Mouse (Mus musculus) layer of hippocampus, postnatal 10 days (tissue): ENCODE results near the gene Olfr1367. TPM values are rescaled to one million over a fixed set of nuclear protein-coding genes. Genes with fewer than 3 reads are reported as not detected.

Source experiments
- DNase-seq, 2 experiments: peaks; one replicate each; pipeline ENCODE4 v3.0.0; 2021; ENCODE audit warnings: low spot score in 2 of 2
- long read RNA-seq: library from polyadenylated mRNA; stranded (forward); transcript quantifications from one replicate; pipeline ENCODE4 v2.0.0, GENCODE M21; 2023
- total RNA-seq, 2 experiments: library from RNA; stranded (reverse); gene quantifications; 2 replicates each; pipeline ENCODE4 v1.2.3; 2021

Olfr1367 gene
- total RNA-seq, result not detected
- long read RNA-seq, result 0 reads

DNA sequence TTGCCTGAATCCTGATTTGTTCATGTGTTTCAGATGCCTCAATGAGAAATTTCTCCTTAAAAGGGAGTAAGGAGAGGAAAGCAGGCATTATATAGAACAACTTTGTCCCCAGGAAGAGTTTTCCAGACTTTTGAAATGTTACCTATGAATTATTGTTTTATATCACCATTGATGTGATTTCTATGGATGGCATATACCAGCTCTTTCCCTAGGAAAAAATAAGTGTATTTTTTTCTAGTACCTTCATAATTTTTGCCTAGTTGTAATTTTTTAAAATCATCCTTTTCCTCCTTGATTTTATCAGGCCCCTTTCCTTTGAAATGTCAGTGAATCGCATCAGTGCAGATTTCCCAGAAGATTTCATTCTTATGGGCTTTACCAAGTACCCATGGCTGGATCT lies at the start of gene Olfr1367:
Gene Olfr1367, plus strand, starts transcription at position 301 of the 400 bp plus-strand sequence.
- no peak for DNase-seq

GRCm38 (mm10) chr13:21298557-21298956 lies 48.2 kb upstream of the Olfr1367 start:
- DNase-seq, result no peak

DNA sequence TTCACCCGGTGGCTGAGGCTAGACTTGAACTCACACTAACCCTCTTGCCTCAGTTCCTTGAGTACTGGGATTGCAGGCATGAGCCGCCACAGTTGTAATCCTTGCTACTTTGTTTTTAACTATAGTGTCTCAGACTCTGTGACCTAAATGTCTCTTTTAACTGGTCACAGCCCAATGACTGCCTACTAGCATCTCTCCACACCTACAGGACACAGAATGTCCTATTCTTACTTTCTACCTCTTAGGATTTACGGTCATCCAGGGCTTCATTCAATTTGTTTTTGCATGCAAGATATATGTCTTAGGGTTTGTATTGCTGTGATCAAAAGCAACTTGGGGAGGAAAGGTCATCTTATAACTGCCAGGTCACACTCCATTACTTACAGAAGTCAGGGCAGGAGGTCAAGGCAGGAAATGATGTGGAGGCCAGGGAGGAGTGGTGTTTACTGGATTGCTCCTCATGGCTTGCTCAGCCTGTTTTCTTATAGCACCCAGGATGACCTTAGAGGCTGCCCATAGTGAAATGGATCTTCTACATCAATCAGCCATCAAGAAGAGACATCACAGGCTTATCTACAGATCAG lies 42.1 kb upstream of the Olfr1367 start:
- no peak for DNase-seq

DNA sequence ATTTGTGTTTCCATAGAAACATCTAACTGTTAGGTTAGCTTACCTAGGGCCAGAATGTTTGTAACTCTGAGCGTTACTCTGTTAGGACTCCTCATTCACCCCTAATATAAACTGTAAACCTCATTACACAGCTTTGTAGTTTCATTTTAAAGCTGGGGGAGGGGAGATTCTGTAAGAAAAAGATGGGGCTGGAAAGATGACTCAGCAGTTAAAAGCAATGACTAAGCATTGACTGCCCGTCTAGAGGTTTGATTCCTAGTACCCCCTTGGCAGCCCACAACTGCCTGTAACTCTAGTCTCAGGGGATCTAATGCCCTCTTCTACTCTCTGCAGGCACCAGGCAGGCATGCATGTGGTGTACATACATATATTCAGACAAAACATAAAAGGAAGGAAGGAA lies 36.9 kb upstream of the Olfr1367 start:
- no peak for DNase-seq

DNA sequence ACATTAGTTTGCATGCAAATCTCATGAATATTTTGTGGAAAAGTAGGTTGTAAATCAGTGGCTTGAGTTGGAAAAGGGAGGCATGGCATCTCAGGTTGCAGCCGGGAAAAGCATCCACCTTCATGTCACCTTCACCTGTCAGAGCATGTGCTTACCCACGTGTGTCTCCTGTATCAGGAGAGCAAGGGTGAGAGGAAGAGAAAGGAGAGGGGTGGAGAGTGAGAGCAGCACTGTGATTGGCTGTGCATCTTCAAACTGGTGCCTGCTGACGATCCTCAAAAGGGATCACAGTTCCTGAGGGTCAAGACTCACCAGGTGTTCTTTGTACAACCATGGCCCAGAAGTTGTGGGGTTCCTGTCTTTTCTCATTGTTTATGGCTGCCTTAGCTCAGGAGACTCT lies 34.8 kb upstream of the Olfr1367 start, which contains the start of gene Gpx6:
Gene Gpx6, plus strand, starts transcription at position 200 of the 400 bp plus-strand sequence.
- no peak for DNase-seq

DNA sequence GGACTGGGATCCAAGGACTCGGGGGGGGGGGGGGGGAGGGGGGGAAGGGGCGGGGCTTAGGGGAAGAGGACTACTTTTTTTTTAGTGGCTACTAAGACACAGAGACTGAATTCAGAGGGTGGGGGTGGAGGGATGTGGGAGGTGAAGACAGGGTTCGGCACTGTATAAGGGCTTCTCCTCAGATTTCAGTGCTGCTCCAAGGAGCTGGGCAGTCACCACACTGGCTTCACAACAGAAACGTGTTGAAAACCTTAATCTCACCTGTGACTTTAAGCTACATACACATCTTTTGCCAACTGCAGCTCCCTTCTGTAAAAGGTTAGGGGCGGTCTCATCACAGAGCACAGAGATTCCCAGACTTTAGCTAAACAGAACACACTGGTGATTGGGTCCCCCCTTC lies 33.9 kb upstream of the Olfr1367 start:
- DNase-seq, result no peak

GRCm38 (mm10) chr13:21313903-21314302 lies 32.8 kb upstream of the Olfr1367 start:
- no peak for DNase-seq

GRCm38 (mm10) chr13:21320262-21320661 lies 26.4 kb upstream of the Olfr1367 start:
- DNase-seq, result no peak

- peak; percentile 6 to 18 for DNase-seq
Observed at GRCm38 (mm10) chr13:21321890-21322494, 24.7 kb upstream of the Olfr1367 start.

DNA sequence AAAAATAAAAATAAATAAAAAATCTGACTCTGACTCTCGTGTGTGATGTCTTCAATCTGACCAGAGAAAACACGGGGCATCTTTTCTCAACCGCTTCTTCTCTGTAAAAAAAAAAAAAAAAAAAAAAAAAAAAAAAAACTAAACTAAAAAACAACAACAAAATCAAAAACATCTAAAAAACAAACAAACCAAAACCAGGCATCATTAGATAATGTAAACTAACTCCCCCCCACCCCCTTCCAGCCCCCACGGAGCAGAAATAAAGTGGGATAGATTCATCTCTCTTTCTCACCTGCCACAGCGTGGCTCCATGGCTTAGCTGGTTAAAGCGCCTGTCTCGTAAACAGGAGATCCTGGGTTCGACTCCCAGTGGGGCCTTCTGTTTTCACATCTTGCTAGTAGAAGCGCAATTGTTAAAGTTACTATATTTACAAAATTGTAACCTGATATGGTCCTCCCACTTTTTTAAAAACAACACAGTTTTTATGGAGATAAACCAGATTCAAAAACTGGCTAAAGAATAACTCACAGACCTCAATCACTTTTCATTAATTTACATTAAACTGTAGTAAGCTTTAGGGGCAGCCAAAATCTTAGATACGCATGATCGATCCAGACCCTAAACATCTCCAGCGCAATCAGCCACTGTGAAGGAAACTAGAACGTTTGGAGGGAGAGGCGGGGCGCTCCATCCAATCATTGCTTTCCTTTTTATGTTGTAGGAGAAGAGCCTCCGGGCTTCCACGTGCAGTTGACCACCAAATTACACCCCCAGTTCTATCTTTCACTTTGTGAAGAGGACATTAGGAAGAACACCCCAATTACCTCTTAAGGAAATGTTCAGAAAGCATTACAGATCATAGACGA lies 24.0 kb upstream of the Olfr1367 start:
- peak; percentile 58 to 74 for DNase-seq

DNA sequence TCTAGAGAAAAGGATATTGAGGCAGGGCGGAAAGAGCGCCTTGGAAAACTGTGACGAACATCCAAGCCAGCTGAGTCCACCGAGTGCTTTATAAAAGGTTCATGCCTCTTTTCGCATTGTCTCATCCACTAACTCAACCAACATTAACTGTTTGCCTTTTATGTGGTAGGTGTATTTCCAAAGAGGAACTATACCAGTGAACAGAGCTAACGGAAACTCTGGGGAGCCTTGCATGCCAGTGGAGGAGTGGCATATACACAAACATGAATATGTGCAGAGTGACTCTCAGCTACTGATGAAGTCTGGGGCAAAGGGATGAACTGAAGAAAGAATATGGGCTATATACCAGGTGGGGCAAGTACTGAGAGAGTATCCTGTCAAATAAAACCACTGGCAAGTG lies 23.3 kb upstream of the Olfr1367 start:
- DNase-seq, result no peak

DNA sequence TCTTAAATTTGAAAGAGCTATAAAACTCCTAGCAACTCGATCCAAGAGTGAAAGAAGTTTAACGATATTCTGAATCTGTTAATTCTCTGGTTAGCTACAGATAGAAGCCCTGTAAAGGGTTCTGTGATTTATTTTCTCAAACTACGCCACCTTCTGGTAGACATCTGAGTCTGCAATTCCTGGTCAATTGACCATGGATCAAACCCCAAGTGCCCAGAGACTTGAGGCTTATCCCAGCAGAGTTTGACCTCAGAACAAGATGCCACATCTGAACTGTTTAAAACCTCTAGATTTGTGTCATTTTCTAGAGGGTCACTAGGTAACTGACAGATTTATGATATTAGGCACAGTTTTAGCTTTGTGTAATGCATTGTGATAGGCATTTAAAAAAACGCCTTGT lies 20.5 kb upstream of the Olfr1367 start:
- DNase-seq, result no peak

- peak; percentile 87 to 88 for DNase-seq
Observed at GRCm38 (mm10) chr13:21326657-21327211, 20.0 kb upstream of the Olfr1367 start.

GRCm38 (mm10) chr13:21327424-21327823 lies 19.3 kb upstream of the Olfr1367 start:
- peak in 1 of 2 experiments; percentile 14 for DNase-seq

GRCm38 (mm10) chr13:21350593-21350992 lies 3.9 kb downstream of the Olfr1367 start:
- DNase-seq, result no peak

GRCm38 (mm10) chr13:21362621-21363248 lies 16.0 kb downstream of the Olfr1367 start, which contains the start of gene Zscan12:
Gene Zscan12 (plus strand): TSS chr13:21362820.
- DNase-seq, result peak; percentile 81 to 88

DNA sequence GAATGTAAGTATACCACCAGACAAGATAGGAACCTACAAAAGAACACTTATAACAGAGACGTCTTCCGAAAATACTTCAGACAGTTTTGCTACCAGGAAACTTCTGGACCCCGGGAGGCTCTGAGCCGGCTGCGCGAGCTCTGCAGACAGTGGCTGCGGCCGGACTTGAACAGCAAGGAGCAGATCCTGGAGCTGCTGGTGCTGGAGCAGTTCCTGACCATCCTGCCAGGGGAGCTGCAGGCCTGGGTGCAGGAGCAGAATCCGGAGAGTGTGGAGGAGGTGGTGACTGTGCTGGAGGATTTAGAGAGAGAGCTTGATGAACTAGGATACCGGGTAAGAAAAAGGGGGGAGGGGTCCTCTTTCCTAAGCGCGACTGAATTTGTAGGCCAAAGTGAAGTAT lies 17.0 kb downstream of the Olfr1367 start:
- DNase-seq, result no peak

GRCm38 (mm10) chr13:21366635-21367034 lies 19.9 kb downstream of the Olfr1367 start:
- DNase-seq, result no peak

DNA sequence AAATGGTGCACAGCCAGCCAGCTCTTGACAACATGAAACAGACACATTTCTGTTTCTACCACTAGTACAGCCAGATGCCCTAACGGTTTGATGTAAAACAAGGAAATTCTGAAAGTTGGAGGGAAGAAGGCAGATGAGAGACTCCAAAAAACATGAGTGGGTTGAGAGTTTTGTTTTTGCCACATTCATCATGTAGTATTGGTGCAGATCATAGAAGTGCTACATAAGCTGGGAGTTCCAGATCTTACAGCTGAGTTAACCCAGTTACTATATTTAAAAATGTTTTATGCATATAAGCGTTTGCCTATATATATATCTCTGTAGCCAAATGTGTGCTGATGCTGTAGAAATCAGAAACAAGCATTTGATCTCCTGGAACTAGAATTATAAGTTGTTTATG lies 26.0 kb downstream of the Olfr1367 start:
- DNase-seq, result no peak

GRCm38 (mm10) chr13:21377773-21378172 lies 31.1 kb downstream of the Olfr1367 start:
- no peak for DNase-seq

GRCm38 (mm10) chr13:21395211-21395610 lies 48.5 kb downstream of the Olfr1367 start:
- DNase-seq, result no peak
